Mouse (Mus musculus) fibroblast of lung, adult 2 months (primary cell): ENCODE measurements around the gene Sema3f.

Experiments
- DNase-seq: peaks from one replicate; pipeline ENCODE4 v3.0.0-alpha.2; 2011; ENCODE audit warnings: low read depth

The Sema3f gene

GRCm38 (mm10) chr9:107709697-107710483, at the start of gene Sema3f:
Gene Sema3f (minus strand): TSS chr9:107710475.
- no peak for DNase-seq

- DNase-seq, result no peak
Measured at GRCm38 (mm10) chr9:107759593-107759992, 49.3 kb upstream of the Sema3f start.

GRCm38 (mm10) chr9:107750378-107750777, 40.1 kb upstream of the Sema3f start:
- DNase-seq, result no peak

GRCm38 (mm10) chr9:107748063-107748462, 37.8 kb upstream of the Sema3f start:
- DNase-seq, result no peak

- no peak for DNase-seq
Measured at GRCm38 (mm10) chr9:107747310-107747709, 37.0 kb upstream of the Sema3f start.

- no peak for DNase-seq
Measured at GRCm38 (mm10) chr9:107746679-107747078, 36.4 kb upstream of the Sema3f start.

GRCm38 (mm10) chr9:107744061-107744460, 33.8 kb upstream of the Sema3f start:
- DNase-seq, result no peak

GRCm38 (mm10) chr9:107738841-107739202, 28.5 kb upstream of the Sema3f start:
- no peak for DNase-seq

- peak; percentile 54 for DNase-seq
Measured at GRCm38 (mm10) chr9:107738020-107738840, 28.0 kb upstream of the Sema3f start.

- no peak for DNase-seq
Measured at GRCm38 (mm10) chr9:107736185-107736485, 25.9 kb upstream of the Sema3f start.

GRCm38 (mm10) chr9:107735356-107736184, 25.3 kb upstream of the Sema3f start:
- no peak for DNase-seq

- DNase-seq, result no peak
Measured at GRCm38 (mm10) chr9:107734567-107734971, 24.3 kb upstream of the Sema3f start.

- DNase-seq, result no peak
Measured at GRCm38 (mm10) chr9:107729709-107730108, 19.4 kb upstream of the Sema3f start.

GRCm38 (mm10) chr9:107728919-107729670, 18.8 kb upstream of the Sema3f start:
- no peak for DNase-seq

GRCm38 (mm10) chr9:107727041-107727440, 16.8 kb upstream of the Sema3f start:
- no peak for DNase-seq

GRCm38 (mm10) chr9:107724796-107725195, 14.5 kb upstream of the Sema3f start:
- DNase-seq, result no peak

- DNase-seq, result no peak
Measured at GRCm38 (mm10) chr9:107723794-107724531, 13.7 kb upstream of the Sema3f start.

GRCm38 (mm10) chr9:107723292-107723691, 13.0 kb upstream of the Sema3f start:
- no peak for DNase-seq

GRCm38 (mm10) chr9:107718781-107719540, 8.7 kb upstream of the Sema3f start:
- no peak for DNase-seq

- no peak for DNase-seq
Measured at GRCm38 (mm10) chr9:107716951-107717350, 6.7 kb upstream of the Sema3f start.
